In the genomic region with DNA sequence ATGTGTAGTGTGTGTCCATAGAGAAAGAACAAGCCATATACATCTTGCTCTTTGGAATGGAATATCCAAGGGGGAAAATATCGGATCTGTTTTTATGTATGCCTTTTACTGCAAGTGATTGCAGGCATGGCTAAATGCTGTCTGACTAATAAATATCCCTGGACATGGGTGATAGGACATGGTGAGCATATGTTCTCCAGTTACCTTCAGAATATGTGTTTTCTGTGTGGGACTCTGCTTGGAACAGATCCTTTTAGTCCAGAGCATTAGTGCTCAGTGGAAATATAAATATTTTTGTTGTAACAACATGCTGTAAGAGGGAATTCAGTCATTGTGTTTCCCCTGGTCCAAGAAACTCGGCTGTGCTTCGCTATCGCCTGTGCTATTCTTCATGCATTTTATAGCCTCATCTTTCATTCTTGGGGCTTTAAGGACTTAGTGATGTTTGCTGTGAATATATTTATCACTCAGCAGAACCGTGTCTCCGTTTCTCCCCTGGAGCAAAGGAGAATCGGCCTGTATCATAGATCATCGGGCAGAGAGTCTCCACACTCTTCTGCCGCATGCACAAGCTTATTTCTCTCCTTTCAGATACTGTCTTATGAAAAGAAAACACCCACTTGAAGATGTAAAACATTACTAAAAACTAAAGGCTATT, we compare ENCODE assay signal across 25 mouse cellular contexts. TPM values are rescaled to one million over a fixed set of nuclear protein-coding genes. Genes with fewer than 3 reads are reported as not detected.
DNase-seq lines count a peak whose midpoint lies in the region; ATAC-seq and TF ChIP-seq lines count a peak whose summit lies in the region.
"Had no signal": no experiment of that assay in that cellular context is flagged by ENCODE, and none has a peak within 500 bp of the region (broad histone marks: within the 10 kb centered on the region; RNA-seq: fewer than 3 reads in every experiment).

No protein-coding gene starts in this region.

- H3K9me3 ChIP-seq in hindbrain, embryonic 16.5 days (ENCODE audit: control insufficient read depth, low read length), result no peaks in the 10 kb centered on the region
- no peaks in the 10 kb centered on the region for H3K9me3 ChIP-seq in hindbrain, embryonic 10.5 days
- no peaks in the 10 kb centered on the region for H3K9me3 ChIP-seq in kidney, embryonic 15.5 days (replicated peaks)
- no peaks in the 10 kb centered on the region for H3K9me3 ChIP-seq in kidney, postnatal 0 days (replicated peaks; ENCODE audit: low read length)
- H3K9me3 ChIP-seq in neural tube, embryonic 14.5 days (ENCODE audit: control insufficient read depth, low read length), result no peaks in the 10 kb centered on the region
- H3K9me3 ChIP-seq: embryonic facial prominence, embryonic 10.5 days; embryonic facial prominence, embryonic 12.5 days; forebrain, embryonic 13.5 days had no signal

- peak; percentile 30; the same call in 1 of the 2 replicates for ATAC-seq in hindbrain, embryonic 16.5 days
- ATAC-seq in kidney, embryonic 15.5 days (replicated peaks; ENCODE audit: low FRiP score), result peak; percentile 56; the same call in 1 of the 2 replicates
- no peak for ATAC-seq in kidney, postnatal 0 days (replicated peaks; ENCODE audit: low FRiP score, low read depth)
- peak; percentile 54 for ATAC-seq in neural tube, embryonic 14.5 days (ENCODE audit: low read depth)
- ATAC-seq: activated CD4-positive, CD25-positive, alpha-beta regulatory T cell, adult 4 months; CD4-positive, CD25-positive, alpha-beta regulatory T cell, adult 4 months; forebrain, embryonic 13.5 days; Patski had no signal

- no peak overlapping the region for H3K9ac ChIP-seq in hindbrain, embryonic 16.5 days (ENCODE audit: low read depth, low read length)
- no peak overlapping the region for H3K9ac ChIP-seq in kidney, embryonic 15.5 days
- no peak overlapping the region for H3K9ac ChIP-seq in kidney, postnatal 0 days (ENCODE audit: low read depth, low read length)
- no peak overlapping the region for H3K9ac ChIP-seq in neural tube, embryonic 14.5 days (replicated peaks; ENCODE audit: low read depth, low read length)
- H3K9ac ChIP-seq: embryonic facial prominence, embryonic 12.5 days; forebrain, embryonic 13.5 days had no signal

- 75% methylated on average over 9 of the region's 9 CpGs for WGBS in hindbrain, embryonic 16.5 days
- 91% methylated on average over 9 of the region's 9 CpGs for WGBS in hindbrain, embryonic 10.5 days
- 29% methylated on average over 9 of the region's 9 CpGs for WGBS in kidney, embryonic 15.5 days
- 25% methylated on average over 9 of the region's 9 CpGs for WGBS in kidney, postnatal 0 days
- whole genome bisulfite sequencing in neural tube, embryonic 14.5 days, result 55% methylated on average over 9 of the region's 9 CpGs

- no peaks in the 10 kb centered on the region for H3K36me3 ChIP-seq in hindbrain, embryonic 16.5 days (ENCODE audit: control insufficient read depth, insufficient read depth, low read length)
- H3K36me3 ChIP-seq in hindbrain, embryonic 10.5 days, result no peaks in the 10 kb centered on the region
- H3K36me3 ChIP-seq in kidney, embryonic 15.5 days, result no peaks in the 10 kb centered on the region
- H3K36me3 ChIP-seq in kidney, postnatal 0 days (ENCODE audit: insufficient read depth, low read length), result no peaks in the 10 kb centered on the region
- H3K36me3 ChIP-seq in neural tube, embryonic 14.5 days (ENCODE audit: control insufficient read depth, insufficient read depth, low read length), result no peaks in the 10 kb centered on the region
- H3K36me3 ChIP-seq: embryonic facial prominence, embryonic 10.5 days; embryonic facial prominence, embryonic 12.5 days; G1E had no signal

- no peak overlapping the region for H3K27ac ChIP-seq in hindbrain, embryonic 16.5 days (ENCODE audit: low read depth, low read length)
- H3K27ac ChIP-seq in hindbrain, embryonic 10.5 days, result no peak overlapping the region
- H3K27ac ChIP-seq in kidney, embryonic 15.5 days, result no peak overlapping the region
- no peak overlapping the region for H3K27ac ChIP-seq in kidney, postnatal 0 days
- H3K27ac ChIP-seq in neural tube, embryonic 14.5 days (ENCODE audit: low read depth, low read length), result no peak overlapping the region
- H3K27ac ChIP-seq: embryonic facial prominence, embryonic 10.5 days; embryonic facial prominence, embryonic 12.5 days; forebrain, embryonic 13.5 days had no signal

- H3K4me2 ChIP-seq in hindbrain, embryonic 16.5 days (ENCODE audit: low read length), result no peak overlapping the region
- H3K4me2 ChIP-seq in kidney, embryonic 15.5 days, result no peak overlapping the region
- H3K4me2 ChIP-seq in kidney, postnatal 0 days (ENCODE audit: low read length), result no peak overlapping the region
- H3K4me2 ChIP-seq in neural tube, embryonic 14.5 days (ENCODE audit: low read depth, low read length), result no peak overlapping the region
- H3K4me2 ChIP-seq: embryonic facial prominence, embryonic 12.5 days; forebrain, embryonic 13.5 days had no signal

- no peak for TF ChIP-seq CTCF in kidney, postnatal 0 days (IDR thresholded peaks at IDR 0.05; ENCODE audit: low read depth)

- no peak for DNase-seq in hindbrain, embryonic 10.5 days (ENCODE audit: low spot score)
- no peak for DNase-seq in kidney, postnatal 25 days
- peak; percentile 52 for DNase-seq in kidney, postnatal 0 days (ENCODE audit: low spot score)
- DNase-seq in kidney, adult 18-20 months, result no peak
- DNase-seq in neural tube, embryonic 10.5 days (ENCODE audit: extremely low spot score, low spot score), result no peak
- DNase-seq: adrenal gland, adult 8-10 months; adrenal gland, postnatal 14 days; adrenal gland, postnatal 36 days; B cell, adult 2 months; cerebellum, adult 11-12 months; cerebellum, adult 2 months; cerebellum, adult 9-10 months; cerebellum, postnatal 10 days; cerebellum, postnatal 25 days had no signal

- no peak overlapping the region for H3K4me3 ChIP-seq in hindbrain, embryonic 16.5 days (ENCODE audit: low read length)
- H3K4me3 ChIP-seq in hindbrain, embryonic 10.5 days, result no peak overlapping the region
- H3K4me3 ChIP-seq in kidney, embryonic 15.5 days (replicated peaks), result no peak overlapping the region
- H3K4me3 ChIP-seq in kidney, postnatal 0 days (replicated peaks; ENCODE audit: low read depth, low read length), result no peak overlapping the region
- H3K4me3 ChIP-seq in neural tube, embryonic 14.5 days (ENCODE audit: low read depth, low read length), result no peak overlapping the region
- H3K4me3 ChIP-seq: embryonic facial prominence, embryonic 10.5 days; embryonic facial prominence, embryonic 12.5 days; forebrain, embryonic 13.5 days had no signal

- no peaks in the 10 kb centered on the region for H3K27me3 ChIP-seq in hindbrain, embryonic 16.5 days (replicated peaks; ENCODE audit: control insufficient read depth, insufficient read depth, low read length)
- no peaks in the 10 kb centered on the region for H3K27me3 ChIP-seq in hindbrain, embryonic 10.5 days (ENCODE audit: insufficient read depth, poor library complexity, severe bottlenecking)
- no peaks in the 10 kb centered on the region for H3K27me3 ChIP-seq in kidney, embryonic 15.5 days
- H3K27me3 ChIP-seq in kidney, postnatal 0 days (ENCODE audit: insufficient read depth, low read length), result no peaks in the 10 kb centered on the region
- no peaks in the 10 kb centered on the region for H3K27me3 ChIP-seq in neural tube, embryonic 14.5 days (ENCODE audit: control insufficient read depth, insufficient read depth, low read length)
- H3K27me3 ChIP-seq: CH12.LX; embryonic facial prominence, embryonic 12.5 days; forebrain, embryonic 13.5 days had no signal

- no peaks in the 10 kb centered on the region for H3K4me1 ChIP-seq in hindbrain, embryonic 16.5 days (ENCODE audit: control insufficient read depth, insufficient read depth, low read depth, low read length)
- H3K4me1 ChIP-seq in hindbrain, embryonic 10.5 days (replicated peaks), result no peaks in the 10 kb centered on the region
- no peaks in the 10 kb centered on the region for H3K4me1 ChIP-seq in kidney, embryonic 15.5 days
- H3K4me1 ChIP-seq in kidney, postnatal 0 days (replicated peaks; ENCODE audit: insufficient read depth, low read length), result no peaks in the 10 kb centered on the region
- H3K4me1 ChIP-seq in neural tube, embryonic 14.5 days (ENCODE audit: control insufficient read depth, insufficient read depth, low read length), result no peaks in the 10 kb centered on the region
- H3K4me1 ChIP-seq: embryonic facial prominence, embryonic 10.5 days; embryonic facial prominence, embryonic 12.5 days; forebrain, embryonic 13.5 days had no signal

RNA-seq across cellular contexts. Expression of a gene that starts 26.4 kb away (rescaled TPM):
- polyA plus RNA-seq in hindbrain, embryonic 16.5 days (2015; fragmentation: Nextera tagmentation; extraction: Ambion mirVana), result 121 and 138 TPM in 2 replicates
- 4.1 and 6.9 TPM in 2 replicates for polyA plus RNA-seq in hindbrain, embryonic 10.5 days (2016; fragmentation: Nextera tagmentation; extraction: Ambion mirVana)
- 16.6 and 16.8 TPM in 2 replicates for polyA plus RNA-seq in kidney, embryonic 15.5 days (2015; fragmentation: Nextera tagmentation; extraction: Ambion mirVana)
- 20.0 and 22.1 TPM in 2 replicates for polyA plus RNA-seq in kidney, postnatal 0 days (2015; fragmentation: Nextera tagmentation; extraction: Ambion mirVana)
- 109 and 123 TPM in 2 replicates for polyA plus RNA-seq in neural tube, embryonic 14.5 days (2014; fragmentation: Nextera tagmentation; extraction: Ambion mirVana)
- polyA plus RNA-seq: activated CD4-positive, CD25-positive, alpha-beta regulatory T cell, adult 4 months; CD4-positive, CD25-positive, alpha-beta regulatory T cell, adult 4 months; G1E had no signal
